ENCODE assay signal across 8 mouse cellular contexts in genomic region chr15:89088607-89089247, GRCm38 (mm10). TPM values are rescaled to one million over a fixed set of nuclear protein-coding genes. Genes with fewer than 3 reads are reported as not detected.
A peak's percentile ranks its signal among the peaks of the same experiment; 100 is the strongest.
DNase-seq lines count a peak whose midpoint lies in the region; ATAC-seq lines count a peak whose summit lies in the region.

Gene Selenoo (plus strand): TSS chr15:89089084.

- H3K36me3 ChIP-seq in hindbrain, embryonic 12.5 days = peaks cover 49% of the 10 kb centered on the region

- H3K9ac ChIP-seq in hindbrain, embryonic 12.5 days = peak within 1 kb of the TSS; percentile 95

- ATAC-seq in hindbrain, embryonic 12.5 days (ENCODE audit: low FRiP score) = peak; percentile 95

- H3K4me2 ChIP-seq in hindbrain, embryonic 12.5 days (replicated peaks) = peak within 1 kb of the TSS; percentile 99

- H3K9me3 ChIP-seq in hindbrain, embryonic 12.5 days (replicated peaks) = no peaks in the 10 kb centered on the region

- no peaks in the 10 kb centered on the region for H3K27me3 ChIP-seq in hindbrain, embryonic 12.5 days

- H3K4me1 ChIP-seq in hindbrain, embryonic 12.5 days = peaks cover 20% of the 10 kb centered on the region

- peak within 1 kb of the TSS; percentile 95 for H3K4me3 ChIP-seq in hindbrain, embryonic 12.5 days

- H3K27ac ChIP-seq in hindbrain, embryonic 12.5 days = peak within 1 kb of the TSS; percentile 84

- 2% methylated on average over 38 of the region's 38 CpGs for WGBS in hindbrain, embryonic 12.5 days

- peak; percentile 95 for DNase-seq in MN1 (ENCODE audit: low spot score)
- DNase-seq in cerebellum, adult 9-11 months = peak; percentile 94
- DNase-seq in frontal cortex, postnatal 10 days (ENCODE audit: low spot score in 2 of 2) = peak; percentile 79 to 88
- DNase-seq in layer of hippocampus, postnatal 14 days (ENCODE audit: low spot score in 2 of 2) = peak; percentile 87 to 91
- DNase-seq in lung, postnatal 14 days = peak; percentile 93
- DNase-seq in retina, adult 2 months (ENCODE audit: low read depth, low spot score) = peak; percentile 74
- DNase-seq in thymus, postnatal 36 days = peak; percentile 81 to 84

RNA-seq across cellular contexts. Expression of gene Selenoo, which starts in this region (rescaled TPM):
- polyA plus RNA-seq in hindbrain, embryonic 12.5 days (2016; fragmentation: Nextera tagmentation; extraction: Ambion mirVana) = 23.9 and 24.8 TPM in 2 replicates
- total RNA-seq in layer of hippocampus, postnatal 14 days (2021) = 10 to 100 TPM; 20.8 to 20.9 TPM

Comparison
In these comparisons a context has a peak if more than half of its experiments do, and no peak if none do; other contexts are left out.
1. Peak in every context shown above with its lines: DNase-seq, ATAC-seq, H3K4me3 ChIP-seq and H3K27ac ChIP-seq.